Mouse (Mus musculus): Measurements from ENCODE around the gene Ephx1. TPM values are rescaled to one million over a fixed set of nuclear protein-coding genes. Genes with fewer than 3 reads are reported as not detected.
"Not testable (repeated sequence)": the region's sequence is repeated elsewhere in the genome, so short reads cannot be mapped to it uniquely, and the experiment has no call there.

Gene Ephx1
- polyA plus RNA-seq, 1 experiment from 2014 or later: 3.8 TPM

GRCm38 (mm10) chr1:180941726-180942125, 79.0 kb downstream of the Ephx1 start:
- H3K9ac ChIP-seq (ENCODE audit: low read depth, low read length): peak overlapping the region; percentile 75
- WGBS: 3% methylated on average over 18 of the region's 18 CpGs
- peaks cover 22% of the 10 kb centered on the region; the same call in 1 of the 2 replicates for H3K27me3 ChIP-seq (ENCODE audit: control insufficient read depth, insufficient read depth, low read length)
- peak overlapping the region; percentile 84 for H3K4me3 ChIP-seq (ENCODE audit: low read length)
- peak; percentile 6; the same call in 1 of the 2 replicates for ATAC-seq (ENCODE audit: low FRiP score, low TSS enrichment)
- H3K27ac ChIP-seq (ENCODE audit: low read depth, low read length): no peak overlapping the region
- no peaks in the 10 kb centered on the region for H3K36me3 ChIP-seq (ENCODE audit: control insufficient read depth, insufficient read depth, low read length)
- peak overlapping the region; percentile 93 for H3K4me2 ChIP-seq (replicated peaks; ENCODE audit: low read depth, low read length)
- H3K9me3 ChIP-seq (ENCODE audit: control insufficient read depth, low read length): no peaks in the 10 kb centered on the region
- H3K4me1 ChIP-seq (ENCODE audit: control insufficient read depth, insufficient read depth, low read length): peaks cover 18% of the 10 kb centered on the region; the same call in 1 of the 2 replicates

GRCm38 (mm10) chr1:180940776-180941460, 79.8 kb downstream of the Ephx1 start:
- no peak for ATAC-seq (ENCODE audit: low FRiP score, low TSS enrichment)
- Histone ChIP-seq H3K4me1 (ENCODE audit: control insufficient read depth, insufficient read depth, low read length) (peaks cover 16% of the 10 kb centered on the region; the same call in 1 of the 2 replicates), H3K4me2 (replicated peaks; ENCODE audit: low read depth, low read length) (no peak overlapping the region), H3K36me3 (ENCODE audit: control insufficient read depth, insufficient read depth, low read length) (no peaks in the 10 kb centered on the region), H3K27me3 (ENCODE audit: control insufficient read depth, insufficient read depth, low read length) (peaks cover 25% of the 10 kb centered on the region), H3K4me3 (ENCODE audit: low read length) (no peak overlapping the region), H3K9ac (ENCODE audit: low read depth, low read length) (no peak overlapping the region), H3K27ac (ENCODE audit: low read depth, low read length) (no peak overlapping the region), H3K9me3 (ENCODE audit: control insufficient read depth, low read length) (no peaks in the 10 kb centered on the region)
- WGBS: 77% methylated on average over 7 of the region's 7 CpGs

- H3K4me1 ChIP-seq (ENCODE audit: control insufficient read depth, insufficient read depth, low read length): 0 out of 2 replicates have a peak, but pooled peaks cover 11% of the 10 kb centered on the region
- H3K36me3 ChIP-seq (ENCODE audit: control insufficient read depth, insufficient read depth, low read length); H3K27ac ChIP-seq (ENCODE audit: low read depth, low read length); ATAC-seq (ENCODE audit: low FRiP score, low TSS enrichment); H3K4me2 ChIP-seq (replicated peaks; ENCODE audit: low read depth, low read length); H3K4me3 ChIP-seq (ENCODE audit: low read length); H3K9ac ChIP-seq (ENCODE audit: low read depth, low read length); H3K9me3 ChIP-seq (ENCODE audit: control insufficient read depth, low read length): not testable (repeated sequence)
- H3K27me3 ChIP-seq (ENCODE audit: control insufficient read depth, insufficient read depth, low read length): peaks cover 46% of the 10 kb centered on the region
- 82% methylated on average over 2 of the region's 2 CpGs for WGBS
Observed at GRCm38 (mm10) chr1:180938781-180939180, 81.9 kb downstream of the Ephx1 start.

- not testable (repeated sequence) for ATAC-seq (ENCODE audit: low FRiP score, low TSS enrichment); H3K4me1 ChIP-seq (ENCODE audit: control insufficient read depth, insufficient read depth, low read length); H3K4me3 ChIP-seq (ENCODE audit: low read length); H3K36me3 ChIP-seq (ENCODE audit: control insufficient read depth, insufficient read depth, low read length); H3K9me3 ChIP-seq (ENCODE audit: control insufficient read depth, low read length); H3K4me2 ChIP-seq (replicated peaks; ENCODE audit: low read depth, low read length); H3K9ac ChIP-seq (ENCODE audit: low read depth, low read length); H3K27ac ChIP-seq (ENCODE audit: low read depth, low read length)
- H3K27me3 ChIP-seq (ENCODE audit: control insufficient read depth, insufficient read depth, low read length): peaks cover 46% of the 10 kb centered on the region
- 25% methylated on average over 13 of the region's 13 CpGs for WGBS
Observed at GRCm38 (mm10) chr1:180937631-180938030, 83.1 kb downstream of the Ephx1 start.

- 0 out of 2 replicates have a peak overlapping the region, but pooled peaks have one; percentile 18 for H3K9ac ChIP-seq (ENCODE audit: low read depth, low read length)
- WGBS: 3% methylated on average over 33 of the region's 41 CpGs
- peak overlapping the region; percentile 26 for H3K4me3 ChIP-seq (ENCODE audit: low read length)
- not testable (repeated sequence) for H3K9me3 ChIP-seq (ENCODE audit: control insufficient read depth, low read length); H3K27ac ChIP-seq (ENCODE audit: low read depth, low read length); H3K4me1 ChIP-seq (ENCODE audit: control insufficient read depth, insufficient read depth, low read length); H3K36me3 ChIP-seq (ENCODE audit: control insufficient read depth, insufficient read depth, low read length)
- ATAC-seq (ENCODE audit: low FRiP score, low TSS enrichment): peak; percentile 86
- peaks cover 46% of the 10 kb centered on the region for H3K27me3 ChIP-seq (ENCODE audit: control insufficient read depth, insufficient read depth, low read length)
- H3K4me2 ChIP-seq (replicated peaks; ENCODE audit: low read depth, low read length): peak overlapping the region; percentile 37
Observed at GRCm38 (mm10) chr1:180936610-180937398, 83.9 kb downstream of the Ephx1 start.

GRCm38 (mm10) chr1:180934467-180935419, 86.0 kb downstream of the Ephx1 start, which contains the start of gene Lefty1:
TSS of gene Lefty1 (plus strand) at chr1:180935022.
- H3K9ac ChIP-seq (ENCODE audit: low read depth, low read length): no peak within 1 kb of the TSS
- no peak for ATAC-seq (ENCODE audit: low FRiP score, low TSS enrichment)
- H3K9me3 ChIP-seq (ENCODE audit: control insufficient read depth, low read length): no peaks in the 10 kb centered on the region
- no peaks in the 10 kb centered on the region for H3K36me3 ChIP-seq (ENCODE audit: control insufficient read depth, insufficient read depth, low read length)
- no peak within 1 kb of the TSS for H3K27ac ChIP-seq (ENCODE audit: low read depth, low read length)
- H3K27me3 ChIP-seq (ENCODE audit: control insufficient read depth, insufficient read depth, low read length): peaks cover 39% of the 10 kb centered on the region
- 9% methylated on average over 21 of the region's 21 CpGs for WGBS
- H3K4me2 ChIP-seq (replicated peaks; ENCODE audit: low read depth, low read length): no peak within 1 kb of the TSS
- no peak within 1 kb of the TSS for H3K4me3 ChIP-seq (ENCODE audit: low read length)
- no peaks in the 10 kb centered on the region for H3K4me1 ChIP-seq (ENCODE audit: control insufficient read depth, insufficient read depth, low read length)

- WGBS: 23% methylated on average over 6 of the region's 6 CpGs
- Histone ChIP-seq H3K9ac (ENCODE audit: low read depth, low read length) (no peak overlapping the region), H3K36me3 (ENCODE audit: control insufficient read depth, insufficient read depth, low read length) (no peaks in the 10 kb centered on the region), H3K27ac (ENCODE audit: low read depth, low read length) (no peak overlapping the region), H3K4me3 (ENCODE audit: low read length) (no peak overlapping the region), H3K9me3 (ENCODE audit: control insufficient read depth, low read length) (no peaks in the 10 kb centered on the region), H3K4me1 (ENCODE audit: control insufficient read depth, insufficient read depth, low read length) (no peaks in the 10 kb centered on the region), H3K27me3 (ENCODE audit: control insufficient read depth, insufficient read depth, low read length) (peaks cover 39% of the 10 kb centered on the region), H3K4me2 (replicated peaks; ENCODE audit: low read depth, low read length) (no peak overlapping the region)
- no peak for ATAC-seq (ENCODE audit: low FRiP score, low TSS enrichment)
Observed at GRCm38 (mm10) chr1:180933659-180934058, 87.0 kb downstream of the Ephx1 start.

GRCm38 (mm10) chr1:180931106-180931505, 89.6 kb downstream of the Ephx1 start:
- Histone ChIP-seq H3K4me3 (ENCODE audit: low read length) (no peak overlapping the region), H3K4me2 (replicated peaks; ENCODE audit: low read depth, low read length) (no peak overlapping the region), H3K9me3 (ENCODE audit: control insufficient read depth, low read length) (no peaks in the 10 kb centered on the region), H3K4me1 (ENCODE audit: control insufficient read depth, insufficient read depth, low read length) (no peaks in the 10 kb centered on the region), H3K9ac (ENCODE audit: low read depth, low read length) (no peak overlapping the region), H3K36me3 (ENCODE audit: control insufficient read depth, insufficient read depth, low read length) (no peaks in the 10 kb centered on the region), H3K27ac (ENCODE audit: low read depth, low read length) (no peak overlapping the region), H3K27me3 (ENCODE audit: control insufficient read depth, insufficient read depth, low read length) (peaks cover 27% of the 10 kb centered on the region)
- ATAC-seq (ENCODE audit: low FRiP score, low TSS enrichment): no peak
- 75% methylated on average over 3 of the region's 3 CpGs for WGBS
